Mouse (Mus musculus): Measurements from ENCODE around the gene Rab3d. TPM values are rescaled to one million over a fixed set of nuclear protein-coding genes. Genes with fewer than 3 reads are reported as not detected.

Rab3d gene
- total RNA-seq (2021) = 10 to 100 TPM; 22.0 to 25.0 TPM

DNA sequence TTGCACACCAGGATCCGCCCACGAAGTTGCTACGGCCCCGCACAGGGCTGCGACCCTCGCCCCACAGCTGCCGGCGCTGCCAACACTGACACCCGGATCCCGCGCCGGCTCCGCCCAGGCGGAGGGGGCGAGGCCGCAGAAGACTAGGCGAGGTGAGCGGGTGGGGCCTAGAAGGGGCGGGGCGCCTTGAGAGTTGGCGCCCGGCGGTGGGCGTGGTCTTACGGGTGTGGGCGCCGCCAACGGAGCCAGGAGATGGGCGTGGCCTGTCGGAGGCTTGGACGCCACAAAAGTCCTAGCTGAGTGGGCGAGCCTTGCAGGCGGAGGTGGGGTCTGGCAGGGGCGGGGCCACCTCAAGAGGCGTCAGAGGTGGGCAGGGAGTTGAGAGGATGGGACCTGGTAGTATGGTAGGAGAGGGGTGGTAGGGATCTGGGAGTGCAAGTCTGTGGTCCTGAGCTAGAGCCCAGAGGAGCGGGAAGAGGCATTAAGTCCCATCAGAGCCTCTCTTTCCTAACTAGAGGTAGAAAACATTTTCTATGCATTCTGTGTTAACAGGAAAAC, at the start of gene Rab3d:
Gene Rab3d (minus strand): TSS at position 158 of the 558 bp plus-strand sequence.
- DNase-seq (ENCODE audit: extremely low spot score in 1 of 2, low spot score in 2 of 2) = peak; percentile 85 to 94
- intact Hi-C loops (cut with DNase I) = no loop called here

DNA sequence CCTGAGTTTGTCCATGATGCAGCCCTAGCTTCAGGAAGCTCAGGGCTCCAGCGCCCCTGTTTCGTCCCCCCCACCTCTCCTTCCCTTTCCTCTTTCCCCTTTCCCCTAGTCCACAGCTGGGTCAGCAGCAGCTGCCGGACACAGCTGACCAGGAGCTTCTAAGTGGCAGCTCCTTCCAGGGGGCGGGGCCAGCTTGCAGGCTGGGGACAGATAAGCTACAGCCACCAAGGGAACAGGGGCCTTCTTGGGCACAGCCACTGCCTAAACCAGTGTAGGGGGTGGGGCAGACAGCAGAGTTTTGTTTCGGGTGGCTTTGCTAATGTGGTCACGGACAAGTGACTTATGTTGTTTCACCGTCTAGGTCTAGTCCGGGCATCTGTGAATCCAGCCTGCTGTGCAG, 45.4 kb upstream of the Rab3d start, which contains the start of gene Epor:
Gene Epor (minus strand): TSS at position 90 of the 400 bp plus-strand sequence.
- DNase-seq (ENCODE audit: extremely low spot score in 1 of 2, low spot score in 2 of 2) = peak in 1 of 2 experiments; percentile 85
- intact Hi-C loops (cut with DNase I) = loop anchor here (5.0 kb wide), 1 partner anchor 34 kb away; no protein-coding TSS in a partner anchor

DNA sequence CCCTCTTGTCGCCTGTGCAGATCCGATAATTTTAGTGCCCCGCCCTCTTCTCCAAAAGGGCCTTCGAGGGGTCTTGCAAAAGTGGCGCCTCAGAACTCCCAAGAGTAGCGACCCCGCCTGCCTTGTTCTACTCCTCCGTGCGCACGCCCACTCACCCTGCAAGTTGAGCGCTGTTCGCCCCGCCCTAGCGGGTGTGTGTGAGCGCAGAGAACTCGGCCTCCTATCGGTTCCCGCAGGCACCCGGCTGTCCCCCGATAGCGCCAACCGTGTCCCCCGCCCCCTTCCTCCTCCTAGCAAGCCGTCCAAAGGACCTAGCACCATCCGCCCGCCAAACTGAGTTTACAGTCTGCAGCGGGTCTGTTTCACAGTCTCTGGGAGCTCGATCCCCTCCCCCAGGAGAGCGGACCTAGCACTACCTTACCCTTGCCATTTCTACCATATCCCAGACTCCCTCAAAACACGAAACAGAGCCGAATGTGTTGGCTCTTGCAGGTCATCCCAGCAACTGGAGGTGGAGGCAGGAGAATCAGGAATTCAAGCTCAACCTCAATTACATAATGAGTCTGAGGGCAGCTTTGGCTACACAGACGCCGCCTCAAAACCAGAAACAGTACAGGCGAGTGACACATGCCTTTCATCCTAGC, 44.5 kb upstream of the Rab3d start:
- intact Hi-C loops (cut with DNase I) = loop anchor here (5.0 kb wide), 1 partner anchor 35 kb away; no protein-coding TSS in a partner anchor

DNA sequence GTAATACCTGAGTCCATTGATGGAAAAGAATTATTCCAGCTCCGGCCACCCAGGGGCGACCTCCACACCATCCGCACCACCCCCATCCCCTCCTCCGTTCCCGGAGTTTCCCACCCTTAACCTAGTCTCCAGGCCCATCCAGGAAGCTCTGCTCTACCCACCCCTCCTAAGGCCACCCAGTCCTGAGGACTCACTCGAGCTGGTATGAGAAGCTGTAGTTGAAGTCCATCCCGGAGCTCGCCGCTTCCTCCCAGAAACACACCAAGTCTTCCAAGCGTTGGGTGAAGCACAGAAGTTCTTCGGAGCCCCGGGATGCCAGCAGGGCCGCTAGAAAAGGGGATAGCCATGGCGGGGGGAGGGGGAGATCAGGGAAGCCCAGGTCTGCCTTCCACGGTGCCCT, 44.0 kb upstream of the Rab3d start:
- intact Hi-C loops (cut with DNase I) = loop anchor here (5.0 kb wide), 1 partner anchor 35 kb away; no protein-coding TSS in a partner anchor
- DNase-seq (ENCODE audit: extremely low spot score in 1 of 2, low spot score in 2 of 2) = no peak

More for the DNA sequence above, 44.5 kb upstream of the Rab3d start:
- DNase-seq (ENCODE audit: extremely low spot score in 1 of 2, low spot score in 2 of 2) = peak in 1 of 2 experiments; percentile 88

DNA sequence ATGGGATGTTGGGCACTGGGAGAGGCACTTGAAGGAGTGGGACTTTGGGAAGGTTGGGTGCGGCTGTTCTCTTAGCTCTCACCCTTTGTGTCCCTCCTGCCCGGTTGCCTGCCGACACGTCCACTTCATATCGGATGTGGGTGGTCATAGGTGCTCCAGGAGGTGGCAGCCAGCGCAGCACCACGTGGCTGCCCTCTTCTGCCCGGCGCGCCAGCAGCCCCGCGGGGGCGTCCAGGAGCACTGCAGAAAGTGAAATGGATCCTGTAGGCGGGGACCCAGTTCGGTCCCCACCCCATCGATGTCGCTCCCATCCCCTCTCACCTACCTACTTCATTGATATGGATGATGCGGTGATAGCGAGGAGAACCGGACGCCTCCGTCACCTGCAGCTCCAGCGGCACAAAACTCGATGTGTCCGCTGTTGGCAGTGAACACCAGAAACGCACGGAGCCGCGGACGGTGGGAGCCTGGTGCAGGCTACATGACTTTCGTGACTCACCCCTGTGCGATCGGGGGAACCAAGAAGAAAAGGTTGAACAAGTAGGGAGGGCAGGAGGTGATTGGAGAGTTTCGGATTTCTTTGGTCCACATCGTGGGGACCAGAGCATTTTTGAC, 43.5 kb upstream of the Rab3d start:
- intact Hi-C loops (cut with DNase I) = loop anchor here (5.0 kb wide), 1 partner anchor 36 kb away; no protein-coding TSS in a partner anchor
- no peak for DNase-seq (ENCODE audit: extremely low spot score in 1 of 2, low spot score in 2 of 2)

DNA sequence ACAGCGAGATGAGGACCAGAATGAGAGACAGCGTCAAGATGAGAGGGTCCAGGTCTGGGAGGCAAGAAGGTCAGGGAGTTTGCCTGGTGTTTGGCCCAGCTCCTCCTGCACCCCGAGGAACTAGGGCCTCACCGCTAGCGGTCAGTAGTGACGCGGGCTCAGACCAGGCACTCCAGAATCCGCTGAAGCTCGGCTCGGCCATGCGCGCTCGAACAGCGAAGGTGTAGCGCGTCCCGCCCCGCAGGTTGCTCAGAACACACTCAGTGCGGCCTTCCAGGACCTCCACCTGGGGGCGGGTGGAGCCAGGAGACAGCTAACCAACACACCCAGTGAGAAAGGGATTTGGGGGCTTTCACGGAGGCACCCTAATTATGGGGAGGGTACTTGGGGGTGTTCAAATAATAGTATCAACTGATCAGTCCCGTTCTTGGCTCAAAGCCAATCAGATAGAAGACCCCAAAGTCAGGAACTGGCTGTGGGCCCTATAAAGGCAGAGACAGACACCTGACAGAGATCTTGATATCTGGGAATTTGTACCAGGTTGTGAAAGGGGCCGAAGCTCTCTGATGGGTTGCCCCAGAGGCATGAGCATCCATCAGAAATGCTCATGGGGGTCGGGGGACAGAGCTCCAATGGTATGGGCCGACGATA, 42.7 kb upstream of the Rab3d start:
- intact Hi-C loops (cut with DNase I) = loop anchor here (5.0 kb wide), 1 partner anchor 37 kb away; no protein-coding TSS in a partner anchor
- peak in 1 of 2 experiments; percentile 71 for DNase-seq (ENCODE audit: extremely low spot score in 1 of 2, low spot score in 2 of 2)

DNA sequence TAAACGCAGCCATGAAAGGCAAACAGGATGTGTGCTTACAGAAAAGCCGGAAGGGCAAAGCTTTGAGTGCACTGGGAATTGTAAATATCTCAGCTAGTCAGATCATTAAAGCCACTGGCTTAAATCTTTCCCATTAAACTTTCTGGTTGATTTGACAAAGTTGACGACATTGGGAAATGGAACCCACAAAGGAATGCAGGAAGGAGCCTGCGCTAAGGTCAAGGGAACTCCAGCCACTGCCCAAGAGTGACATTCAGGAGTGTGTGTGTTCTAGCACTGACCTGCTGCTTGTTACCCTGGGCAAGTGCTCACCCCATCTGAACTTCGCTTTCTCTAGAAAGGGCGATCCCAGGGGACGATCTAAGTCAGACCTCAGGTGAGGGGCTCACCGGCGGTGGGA, 42.1 kb upstream of the Rab3d start:
- intact Hi-C loops (cut with DNase I) = loop anchor here (5.0 kb wide), 1 partner anchor 37 kb away; no protein-coding TSS in a partner anchor
- no peak for DNase-seq (ENCODE audit: extremely low spot score in 1 of 2, low spot score in 2 of 2)

DNA sequence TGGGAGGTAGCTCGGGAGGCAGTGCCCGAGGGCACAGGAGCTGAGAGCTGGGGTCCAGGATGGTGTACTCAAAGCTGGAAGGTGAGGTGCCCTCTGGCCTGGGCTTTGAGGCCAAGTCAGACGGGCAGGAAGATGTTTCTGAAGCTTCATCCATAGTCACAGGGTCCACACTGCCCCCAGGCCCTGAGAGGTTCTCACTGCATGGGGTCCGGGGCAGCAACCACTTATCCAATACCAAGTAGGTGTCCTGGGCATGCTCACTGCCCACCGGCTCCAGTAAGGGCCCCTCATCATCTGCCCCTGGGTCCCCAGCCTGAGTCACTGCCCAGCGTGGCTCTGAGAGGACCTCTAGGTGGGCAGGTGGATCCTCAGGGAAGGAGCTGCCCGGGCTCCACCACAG, 41.3 kb upstream of the Rab3d start:
- intact Hi-C loops (cut with DNase I) = no loop called here
- no peak for DNase-seq (ENCODE audit: extremely low spot score in 1 of 2, low spot score in 2 of 2)

DNA sequence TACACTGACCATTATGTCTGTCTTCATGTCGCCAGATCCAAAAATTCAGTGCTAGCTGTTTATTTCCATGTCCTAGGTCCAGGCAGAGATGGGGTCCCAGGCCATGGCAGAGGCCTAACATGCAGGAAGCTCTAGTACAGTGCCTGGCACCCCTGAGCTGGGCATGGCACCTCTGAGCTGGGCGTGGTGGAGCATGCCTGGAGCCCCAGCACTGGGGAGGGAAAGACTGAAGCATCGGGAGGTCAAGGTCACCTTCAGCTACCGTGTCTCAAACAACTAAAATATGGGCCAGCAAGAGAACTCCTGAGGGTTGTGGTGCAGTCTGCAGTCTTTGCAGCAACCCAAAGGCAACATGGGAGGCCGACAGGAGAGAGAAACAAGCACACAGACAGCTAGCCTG, 40.4 kb upstream of the Rab3d start:
- intact Hi-C loops (cut with DNase I) = no loop called here
- no peak for DNase-seq (ENCODE audit: extremely low spot score in 1 of 2, low spot score in 2 of 2)

DNA sequence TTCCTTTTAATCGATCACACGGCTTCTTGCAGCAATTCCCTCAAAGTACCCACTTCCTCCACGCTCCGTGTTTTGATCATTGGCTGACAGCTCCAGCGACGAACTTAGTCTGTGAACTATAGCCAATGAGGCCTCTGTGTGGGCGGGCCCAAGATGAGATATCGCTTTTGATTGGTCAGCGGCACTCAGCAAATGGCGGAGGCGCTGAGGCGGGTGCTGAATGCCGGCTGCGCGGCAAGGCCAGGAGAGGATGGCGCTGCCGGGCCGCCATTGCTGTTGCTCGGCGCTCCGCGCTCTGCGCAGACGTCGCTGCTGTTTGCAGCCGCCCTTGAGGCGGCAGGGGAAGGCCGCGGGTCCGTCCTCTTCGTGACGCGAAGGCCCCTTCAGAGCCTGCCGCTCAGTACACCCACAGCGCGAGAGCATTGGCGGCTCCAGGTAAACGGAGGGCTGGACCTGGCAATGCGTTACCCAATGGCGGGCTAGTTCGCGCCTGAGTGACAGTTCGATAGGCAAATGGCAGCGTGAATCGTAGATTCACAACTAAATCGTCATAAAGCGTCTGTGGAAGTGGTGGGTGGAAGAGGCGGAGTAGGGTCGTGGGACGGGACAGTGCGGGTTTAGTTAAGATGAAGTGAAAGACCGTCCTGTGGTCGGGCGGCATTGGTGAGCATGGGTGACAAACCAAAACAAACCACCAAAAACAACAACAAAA, 37.7 kb upstream of the Rab3d start, which contains the start of gene Swsap1:
Gene Swsap1 (plus strand): TSS at position 186 of the 712 bp plus-strand sequence.
- DNase-seq (ENCODE audit: extremely low spot score in 1 of 2, low spot score in 2 of 2) = peak; percentile 98 to 99
- intact Hi-C loops (cut with DNase I) = no loop called here

DNA sequence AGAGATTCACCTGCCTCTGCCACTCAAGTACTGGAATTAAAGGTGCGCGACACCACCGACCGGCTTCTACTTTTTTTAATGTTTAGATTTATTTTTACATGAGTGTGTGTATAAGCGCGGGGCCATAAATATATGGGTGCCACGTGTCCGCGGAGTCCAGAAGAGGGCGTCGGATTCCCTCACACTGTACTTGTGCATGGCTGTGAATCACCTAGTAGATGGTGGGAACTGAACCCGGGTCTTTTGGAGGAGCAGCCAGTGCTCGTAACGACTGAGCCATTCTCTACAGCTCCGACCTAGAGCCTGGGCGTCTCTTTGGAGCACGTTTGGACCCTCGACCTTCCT, 37.2 kb upstream of the Rab3d start:
- intact Hi-C loops (cut with DNase I) = no loop called here

DNA sequence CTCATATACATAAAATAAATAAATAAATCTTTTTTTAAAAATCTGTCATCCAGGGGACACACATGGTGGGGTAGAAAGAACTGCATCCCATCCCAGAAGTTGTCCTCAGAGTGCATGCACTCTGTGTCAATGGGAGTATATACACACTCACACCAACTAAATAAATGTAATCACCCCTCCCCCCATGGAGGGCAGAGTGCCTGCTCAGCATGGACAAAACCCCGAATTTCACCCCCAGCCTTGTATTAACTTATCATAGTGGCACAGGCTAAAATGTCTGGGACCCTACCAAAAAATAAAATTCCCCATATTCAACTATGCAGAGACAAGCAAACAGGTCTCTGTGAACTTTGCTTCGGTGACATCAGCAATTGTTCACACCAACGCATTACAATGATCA, 36.6 kb upstream of the Rab3d start:
- intact Hi-C loops (cut with DNase I) = no loop called here

More for the DNA sequence above, 37.2 kb upstream of the Rab3d start:
- no peak for DNase-seq (ENCODE audit: extremely low spot score in 1 of 2, low spot score in 2 of 2)

DNA sequence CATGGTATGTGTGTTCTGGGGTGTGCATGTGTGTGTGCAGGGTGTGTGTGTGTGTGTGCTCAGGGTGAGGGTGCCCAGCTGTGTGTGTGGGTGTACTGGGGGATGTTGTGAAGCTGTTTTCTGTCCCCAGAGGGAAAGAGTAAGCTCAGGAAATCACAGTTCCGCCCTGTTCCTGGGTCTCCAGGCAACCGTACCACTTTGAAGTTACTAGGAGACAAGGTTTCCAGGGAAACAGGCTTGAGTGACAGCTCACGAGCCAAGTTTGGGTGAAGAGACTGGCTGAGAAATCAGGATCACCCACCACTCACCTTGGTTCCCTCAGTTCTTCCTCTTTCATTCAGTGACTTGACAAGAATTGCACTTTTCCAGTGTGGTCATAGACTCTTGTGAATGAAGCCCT, 35.6 kb upstream of the Rab3d start:
- intact Hi-C loops (cut with DNase I) = no loop called here
- DNase-seq (ENCODE audit: extremely low spot score in 1 of 2, low spot score in 2 of 2) = peak; percentile 58 to 84

More for the DNA sequence above, 36.6 kb upstream of the Rab3d start:
- no peak for DNase-seq (ENCODE audit: extremely low spot score in 1 of 2, low spot score in 2 of 2)

DNA sequence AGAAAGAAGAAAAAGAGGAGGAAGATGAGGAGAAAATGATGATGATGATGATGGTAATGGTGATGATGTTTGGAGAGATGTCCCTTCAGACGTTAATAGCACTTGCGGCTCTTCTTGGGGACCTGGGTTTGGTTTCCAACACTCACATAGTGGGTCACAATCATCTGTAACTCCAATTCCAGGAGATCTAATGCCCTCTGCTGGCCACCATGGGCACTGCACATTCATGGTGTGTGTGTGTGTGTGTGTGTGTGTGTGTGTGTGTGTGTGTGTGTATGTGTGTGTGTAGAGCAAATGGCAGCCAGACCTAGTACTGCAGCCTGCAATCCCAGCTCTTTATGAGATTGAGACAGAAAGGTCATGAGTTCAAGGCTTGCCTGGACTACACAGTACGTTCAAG, 34.0 kb upstream of the Rab3d start:
- intact Hi-C loops (cut with DNase I) = no loop called here
- DNase-seq (ENCODE audit: extremely low spot score in 1 of 2, low spot score in 2 of 2) = no peak

DNA sequence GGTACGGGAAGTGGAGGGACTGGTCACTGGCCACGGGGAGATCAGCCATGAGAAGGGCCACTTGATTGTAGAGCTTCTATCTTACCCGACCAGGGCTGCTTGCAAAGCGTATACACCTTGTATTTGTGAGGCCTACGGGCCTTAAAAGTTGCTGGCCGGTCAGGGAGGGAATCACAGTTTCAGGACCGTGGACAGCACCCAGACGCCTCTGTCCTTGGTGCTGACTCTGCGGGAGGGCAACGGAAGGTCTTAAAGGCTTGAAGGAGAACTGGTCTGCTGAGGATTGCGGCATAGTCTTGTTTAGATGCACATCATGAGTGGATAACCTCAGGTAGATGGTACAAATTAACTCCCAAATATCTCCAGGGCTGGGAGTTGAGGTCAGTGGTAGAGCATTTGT, 32.3 kb upstream of the Rab3d start:
- intact Hi-C loops (cut with DNase I) = no loop called here
- peak in 1 of 2 experiments; percentile 47 for DNase-seq (ENCODE audit: extremely low spot score in 1 of 2, low spot score in 2 of 2)

DNA sequence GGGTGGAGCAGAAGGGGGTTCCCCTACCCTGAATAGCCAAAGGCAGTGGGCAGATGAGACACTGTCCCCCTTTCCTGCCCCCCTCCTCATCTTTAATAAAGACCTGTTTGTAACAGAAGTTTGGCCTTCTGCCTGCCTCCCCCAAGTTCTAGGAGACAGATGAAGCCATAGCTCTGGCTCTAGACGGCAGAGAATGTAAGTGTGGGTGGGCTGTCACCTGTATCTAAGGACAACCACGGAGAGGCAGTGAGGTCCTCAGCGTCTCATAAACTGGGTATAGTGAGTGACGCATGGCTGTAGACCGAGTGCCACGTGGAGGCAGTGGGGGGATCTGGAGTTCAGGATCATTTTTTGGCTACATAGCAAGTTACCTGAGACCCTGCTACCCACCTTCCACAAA, 30.8 kb upstream of the Rab3d start:
- intact Hi-C loops (cut with DNase I) = no loop called here
- no peak for DNase-seq (ENCODE audit: extremely low spot score in 1 of 2, low spot score in 2 of 2)

DNA sequence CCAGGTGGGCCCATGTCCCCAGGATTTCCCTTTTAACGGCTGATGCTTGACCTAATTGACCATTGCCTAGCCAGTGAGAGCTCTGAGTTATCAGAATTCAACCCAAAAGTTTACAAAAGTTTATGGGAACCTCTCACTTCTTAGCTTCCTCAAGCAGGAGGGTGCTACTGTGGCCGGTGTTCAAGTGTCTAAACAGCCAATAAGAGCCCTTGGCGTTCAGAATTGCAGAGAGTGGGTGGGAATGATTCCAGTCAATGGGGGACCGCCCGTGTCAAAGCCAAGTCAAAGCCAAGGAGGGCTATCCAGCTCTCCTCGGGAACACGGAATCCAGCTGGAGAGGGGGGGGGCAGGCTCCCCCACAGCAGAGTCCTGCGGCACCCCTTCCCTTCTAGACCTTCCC, 30.2 kb upstream of the Rab3d start:
- DNase-seq (ENCODE audit: extremely low spot score in 1 of 2, low spot score in 2 of 2) = no peak
- intact Hi-C loops (cut with DNase I) = no loop called here

DNA sequence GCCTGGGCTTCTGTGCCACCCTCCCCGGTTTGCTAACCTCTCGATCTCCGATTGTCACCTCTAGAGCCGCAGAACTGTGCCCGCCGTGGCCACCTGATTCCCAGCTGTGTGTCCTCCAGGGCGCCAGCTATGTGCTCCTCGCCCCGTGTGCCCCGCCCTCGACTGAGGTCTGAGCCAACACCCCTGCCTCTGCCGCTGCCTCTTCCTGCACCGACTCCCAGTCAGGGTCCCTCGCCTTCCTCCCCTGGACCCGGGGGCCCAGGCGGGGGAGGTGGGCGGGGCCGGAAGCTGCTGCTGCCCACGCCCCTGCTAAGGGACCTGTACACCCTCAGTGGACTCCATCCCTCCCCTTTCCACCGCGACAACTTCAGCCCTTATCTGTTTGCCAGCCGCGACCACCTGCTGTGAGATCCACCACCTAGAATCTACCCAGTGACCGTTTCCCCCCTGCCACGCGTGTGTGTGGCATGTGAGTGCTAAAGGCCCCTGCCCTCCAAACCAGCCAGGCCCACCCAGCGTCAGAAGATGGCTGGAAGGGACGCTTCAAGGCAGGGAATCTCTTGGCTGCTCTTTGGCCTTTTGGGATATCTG, 29.6 kb upstream of the Rab3d start:
- intact Hi-C loops (cut with DNase I) = no loop called here
- DNase-seq (ENCODE audit: extremely low spot score in 1 of 2, low spot score in 2 of 2) = no peak

Data from left cerebral cortex, postnatal 10 days (tissue).